Mouse (Mus musculus): Measurements from ENCODE around the gene Bmpr2.

The Bmpr2 gene

DNA sequence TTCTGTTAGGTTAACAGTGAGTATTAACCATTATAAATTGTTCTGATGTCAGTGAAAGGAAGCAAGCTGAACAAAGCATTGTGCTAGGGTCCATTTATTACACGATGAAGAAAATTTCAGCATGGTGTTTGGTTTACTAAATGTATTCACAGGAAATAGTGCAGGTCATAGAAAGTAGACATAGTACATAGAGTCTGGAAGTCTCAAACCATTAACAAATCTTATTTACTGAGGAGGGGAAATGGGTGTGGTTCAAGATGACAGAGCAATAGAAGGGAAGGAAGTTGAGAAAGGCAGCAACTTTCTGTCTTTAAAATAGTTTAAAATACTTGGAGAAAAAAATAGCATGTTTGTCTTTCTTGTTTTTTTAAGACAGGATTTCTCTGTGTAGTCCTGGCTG is 160.0 kb downstream of the Bmpr2 start:
- in situ Hi-C loops (cut with MboI; ENCODE audit: unreplicated experiment in 2 of 2), result no loop called here

DNA sequence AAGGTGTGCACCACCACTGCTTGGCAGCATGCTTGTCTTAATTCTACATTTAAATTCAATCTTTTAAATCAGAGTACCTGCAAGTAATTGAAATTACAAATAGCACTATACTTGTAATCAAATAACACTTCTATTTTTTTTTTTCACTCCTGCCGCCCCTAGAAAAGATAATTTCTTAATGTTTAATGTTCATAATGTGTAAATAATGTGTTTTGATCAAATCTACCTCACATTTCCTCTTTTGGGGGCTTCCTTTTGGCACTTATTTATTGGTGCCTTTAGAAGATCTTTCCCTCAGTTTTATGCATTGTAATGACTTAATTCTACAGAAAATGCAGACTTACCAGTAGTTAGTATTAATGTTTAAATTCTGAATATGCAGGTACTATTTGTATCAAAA is 160.5 kb downstream of the Bmpr2 start:
- in situ Hi-C loops (cut with MboI; ENCODE audit: unreplicated experiment in 2 of 2), result no loop called here

DNA sequence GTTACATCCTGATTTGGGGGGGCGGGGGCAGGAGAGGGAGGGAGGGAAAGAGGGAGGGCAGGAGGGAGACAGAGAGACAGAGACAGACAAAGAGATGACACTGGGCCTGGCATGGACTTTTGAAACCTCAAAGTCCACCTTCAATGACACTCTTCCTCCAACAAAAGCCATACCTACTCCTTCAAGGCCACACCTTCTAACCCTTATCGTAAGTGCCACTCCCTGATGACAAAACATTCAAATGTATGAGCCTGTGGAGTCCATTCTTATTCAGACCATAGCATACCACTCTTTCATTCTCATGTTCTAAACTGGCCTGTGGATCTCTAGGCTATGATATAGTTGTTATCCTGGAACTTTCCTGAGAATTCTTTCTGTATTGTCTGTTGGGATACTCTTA is 161.2 kb downstream of the Bmpr2 start:
- in situ Hi-C loops (cut with MboI; ENCODE audit: unreplicated experiment in 2 of 2), result no loop called here

DNA sequence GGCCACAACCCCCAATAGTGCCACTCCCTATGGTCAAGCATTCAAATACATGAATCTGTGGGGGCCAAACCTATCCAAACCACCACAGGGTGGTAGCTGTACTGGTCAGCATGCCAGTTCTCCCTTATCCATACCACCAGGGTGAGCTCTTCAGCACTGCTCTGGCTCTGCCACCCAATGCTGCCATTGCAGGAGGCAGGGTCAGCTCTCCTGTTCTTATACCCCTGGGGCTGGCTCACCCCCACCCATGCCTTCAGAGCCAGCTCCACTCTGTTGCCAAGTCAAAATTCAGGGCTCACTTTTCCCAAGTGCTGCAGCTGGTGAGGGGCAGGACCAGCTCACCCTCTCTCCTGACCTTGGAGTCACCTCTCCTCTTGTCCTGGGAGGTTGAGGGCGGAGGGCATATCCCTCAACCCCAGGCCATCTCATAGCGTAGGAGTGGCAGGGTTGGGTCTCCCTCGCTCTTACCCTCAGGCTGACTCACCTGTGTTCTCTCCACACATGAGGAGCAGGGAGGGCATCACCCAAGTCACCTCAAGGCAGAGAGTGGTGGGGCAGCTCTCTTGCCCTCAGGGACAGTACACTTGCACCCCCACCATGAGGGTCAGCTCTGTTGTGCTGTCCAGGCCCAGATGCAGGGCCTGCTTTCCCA is 162.9 kb downstream of the Bmpr2 start:
- in situ Hi-C loops (cut with MboI; ENCODE audit: unreplicated experiment in 2 of 2), result no loop called here

DNA sequence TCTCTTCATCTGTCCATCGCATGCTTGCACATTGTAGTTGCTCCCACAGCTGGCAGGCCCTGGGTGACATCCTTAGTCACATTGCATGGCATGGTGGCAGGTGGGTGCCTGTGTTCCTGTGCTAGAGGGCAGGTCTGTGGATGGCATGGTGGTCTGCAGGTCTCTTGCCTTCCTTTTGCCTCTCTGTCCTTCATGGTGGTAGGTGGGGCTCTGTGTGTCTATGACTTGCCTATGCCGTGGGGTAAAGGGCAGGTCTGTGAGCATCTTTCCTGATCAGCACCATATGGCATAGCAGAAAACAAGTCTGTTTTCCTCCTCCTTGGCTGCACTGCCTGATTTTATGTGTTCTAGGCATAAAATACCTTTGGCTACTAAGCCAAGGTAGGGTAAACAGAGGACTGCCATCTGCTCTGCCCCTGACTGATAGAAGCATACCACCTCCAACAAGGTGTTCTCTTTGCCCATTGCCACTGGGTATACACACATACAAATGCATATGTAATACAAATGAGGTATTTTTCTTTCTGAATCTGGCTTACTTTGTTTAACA is 164.0 kb downstream of the Bmpr2 start:
- in situ Hi-C loops (cut with MboI; ENCODE audit: unreplicated experiment in 2 of 2), result no loop called here
